Mouse (Mus musculus): ENCODE results near the gene Vps33a. TPM values are rescaled to one million over a fixed set of nuclear protein-coding genes. Genes with fewer than 3 reads are reported as not detected.

Gene Vps33a
- polyA plus RNA-seq (2015; fragmentation: Nextera tagmentation; extraction: Ambion mirVana) = 27.3 and 27.8 TPM in 2 replicates

DNA sequence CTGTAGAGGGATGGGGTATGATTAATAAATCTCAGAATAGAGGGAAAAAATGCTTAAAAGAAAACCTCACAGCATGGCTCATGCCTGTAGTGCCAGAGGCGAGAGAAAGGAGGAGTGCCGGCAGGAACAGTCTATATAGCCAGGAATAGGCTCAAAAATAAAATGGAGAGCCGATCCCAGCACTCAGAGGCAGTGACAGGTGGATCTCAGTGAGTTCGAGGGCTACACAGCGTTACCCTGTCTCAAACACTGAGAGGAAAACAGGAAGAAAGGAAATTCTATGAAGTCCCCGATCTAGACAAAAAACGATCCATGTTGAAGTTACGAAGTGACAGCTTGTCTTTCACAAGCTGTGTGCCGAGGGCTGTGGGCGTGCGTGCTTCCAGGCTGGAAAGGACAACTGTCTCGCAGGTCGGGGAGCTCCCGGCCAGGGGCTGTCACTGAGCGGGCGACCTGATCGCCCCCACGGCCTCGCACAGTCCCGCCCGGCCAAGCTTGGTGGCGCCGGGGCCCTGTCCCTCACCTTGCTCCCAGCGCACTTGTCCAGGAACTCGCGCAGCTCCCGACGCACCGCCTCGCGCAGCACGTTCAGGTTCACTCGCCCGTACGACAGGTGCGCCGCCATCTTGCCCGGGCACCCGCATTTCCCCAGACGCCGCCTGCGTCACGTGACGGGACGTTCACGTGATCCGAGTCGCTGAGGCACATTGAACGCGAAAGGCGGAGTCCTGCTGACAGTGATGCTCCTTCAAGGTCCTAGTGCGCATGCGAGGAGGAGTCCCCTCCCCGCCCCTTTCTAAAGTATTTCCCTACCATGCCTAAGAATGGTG, at the start of gene Vps33a:
Gene Vps33a, minus strand, starts transcription at position 682 of the 830 bp plus-strand sequence.
- peak within 1 kb of the TSS; percentile 99 for H3K4me3 ChIP-seq (replicated peaks)
- H3K4me2 ChIP-seq (replicated peaks) = peak within 1 kb of the TSS; percentile 84
- ATAC-seq (ENCODE audit: insufficient number of reproducible peaks, low FRiP score, low TSS enrichment, low read depth) = peak; percentile 93
- under 1% methylated on average over 53 of the region's 54 CpGs for WGBS
- peaks cover 24% of the 10 kb centered on the region for H3K36me3 ChIP-seq
- H3K9me3 ChIP-seq (replicated peaks) = no peaks in the 10 kb centered on the region
- H3K27me3 ChIP-seq = no peaks in the 10 kb centered on the region
- H3K9ac ChIP-seq = peak within 1 kb of the TSS; percentile 85
- peaks cover 10% of the 10 kb centered on the region for H3K4me1 ChIP-seq
- H3K27ac ChIP-seq (replicated peaks) = peak within 1 kb of the TSS; percentile 63

DNA sequence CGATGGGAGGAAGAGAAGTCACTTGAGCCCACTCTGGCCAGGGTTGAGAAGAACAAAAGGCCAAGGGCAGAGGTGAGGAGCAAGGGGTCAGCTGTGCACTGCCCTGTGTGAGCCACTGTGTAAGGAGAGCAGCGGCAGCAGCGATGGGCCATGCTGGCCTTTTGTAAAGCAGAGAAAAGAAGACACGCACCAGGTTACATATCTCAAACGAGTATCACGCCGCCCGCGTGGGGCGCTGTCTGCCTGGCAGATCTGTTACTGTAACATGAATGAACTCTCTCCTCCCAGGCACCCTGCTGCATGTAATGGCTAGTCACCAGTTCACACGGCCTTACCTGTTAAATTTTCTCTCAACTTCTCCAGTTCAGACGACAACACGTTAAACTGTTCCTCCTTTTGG, 49.6 kb upstream of the Vps33a start:
- no peak for ATAC-seq (ENCODE audit: insufficient number of reproducible peaks, low FRiP score, low TSS enrichment, low read depth)
- Histone ChIP-seq H3K9ac (no peak overlapping the region), H3K4me3 (replicated peaks) (no peak overlapping the region), H3K27ac (replicated peaks) (no peak overlapping the region), H3K36me3 (peaks cover 48% of the 10 kb centered on the region), H3K4me2 (replicated peaks) (no peak overlapping the region), H3K4me1 (no peaks in the 10 kb centered on the region), H3K27me3 (no peaks in the 10 kb centered on the region), H3K9me3 (replicated peaks) (no peaks in the 10 kb centered on the region)
- WGBS = 75% methylated on average over 13 of the region's 13 CpGs

GRCm38 (mm10) chr5:123618558-123618957, 45.7 kb upstream of the Vps33a start:
- Histone ChIP-seq H3K27me3 (no peaks in the 10 kb centered on the region), H3K27ac (replicated peaks) (no peak overlapping the region), H3K4me3 (replicated peaks) (no peak overlapping the region), H3K4me1 (no peaks in the 10 kb centered on the region), H3K9ac (no peak overlapping the region), H3K36me3 (peaks cover 71% of the 10 kb centered on the region), H3K9me3 (replicated peaks) (no peaks in the 10 kb centered on the region), H3K4me2 (replicated peaks) (no peak overlapping the region)
- 65% methylated on average over 2 of the region's 2 CpGs for WGBS
- ATAC-seq (ENCODE audit: insufficient number of reproducible peaks, low FRiP score, low TSS enrichment, low read depth) = no peak

- H3K9ac ChIP-seq = no peak overlapping the region
- ATAC-seq (ENCODE audit: insufficient number of reproducible peaks, low FRiP score, low TSS enrichment, low read depth) = no peak
- no peak overlapping the region for H3K27ac ChIP-seq (replicated peaks)
- H3K4me1 ChIP-seq = no peaks in the 10 kb centered on the region
- H3K9me3 ChIP-seq (replicated peaks) = no peaks in the 10 kb centered on the region
- WGBS = 90% methylated on average over 24 of the region's 24 CpGs
- H3K27me3 ChIP-seq = no peaks in the 10 kb centered on the region
- H3K4me2 ChIP-seq (replicated peaks) = no peak overlapping the region
- H3K4me3 ChIP-seq (replicated peaks) = no peak overlapping the region
- peaks cover 58% of the 10 kb centered on the region for H3K36me3 ChIP-seq
Measured at GRCm38 (mm10) chr5:123614246-123614645, 41.4 kb upstream of the Vps33a start.

GRCm38 (mm10) chr5:123609843-123610242, 37.0 kb upstream of the Vps33a start:
- 28% methylated on average over 4 of the region's 4 CpGs for WGBS
- Histone ChIP-seq H3K4me2 (replicated peaks) (no peak overlapping the region), H3K27ac (replicated peaks) (no peak overlapping the region), H3K4me1 (no peaks in the 10 kb centered on the region), H3K36me3 (peaks cover 56% of the 10 kb centered on the region), H3K27me3 (no peaks in the 10 kb centered on the region), H3K9ac (no peak overlapping the region), H3K9me3 (replicated peaks) (no peaks in the 10 kb centered on the region), H3K4me3 (replicated peaks) (no peak overlapping the region)
- no peak for ATAC-seq (ENCODE audit: insufficient number of reproducible peaks, low FRiP score, low TSS enrichment, low read depth)

- H3K9me3 ChIP-seq (replicated peaks) = no peaks in the 10 kb centered on the region
- 93% methylated on average over 7 of the region's 7 CpGs for WGBS
- H3K27ac ChIP-seq (replicated peaks) = no peak overlapping the region
- no peak overlapping the region for H3K4me2 ChIP-seq (replicated peaks)
- H3K27me3 ChIP-seq = no peaks in the 10 kb centered on the region
- no peak overlapping the region for H3K4me3 ChIP-seq (replicated peaks)
- no peak overlapping the region for H3K9ac ChIP-seq
- ATAC-seq (ENCODE audit: insufficient number of reproducible peaks, low FRiP score, low TSS enrichment, low read depth) = no peak
- no peaks in the 10 kb centered on the region for H3K4me1 ChIP-seq
- peaks cover 52% of the 10 kb centered on the region for H3K36me3 ChIP-seq
Measured at GRCm38 (mm10) chr5:123609416-123609815, 36.6 kb upstream of the Vps33a start.

- Histone ChIP-seq H3K36me3 (peaks cover 42% of the 10 kb centered on the region), H3K4me3 (replicated peaks) (no peak overlapping the region), H3K4me1 (no peaks in the 10 kb centered on the region), H3K27ac (replicated peaks) (no peak overlapping the region), H3K27me3 (no peaks in the 10 kb centered on the region), H3K9me3 (replicated peaks) (no peaks in the 10 kb centered on the region), H3K9ac (no peak overlapping the region), H3K4me2 (replicated peaks) (no peak overlapping the region)
- WGBS = 65% methylated on average over 3 of the region's 3 CpGs
- ATAC-seq (ENCODE audit: insufficient number of reproducible peaks, low FRiP score, low TSS enrichment, low read depth) = no peak
Measured at GRCm38 (mm10) chr5:123607211-123607669, 34.4 kb upstream of the Vps33a start.

DNA sequence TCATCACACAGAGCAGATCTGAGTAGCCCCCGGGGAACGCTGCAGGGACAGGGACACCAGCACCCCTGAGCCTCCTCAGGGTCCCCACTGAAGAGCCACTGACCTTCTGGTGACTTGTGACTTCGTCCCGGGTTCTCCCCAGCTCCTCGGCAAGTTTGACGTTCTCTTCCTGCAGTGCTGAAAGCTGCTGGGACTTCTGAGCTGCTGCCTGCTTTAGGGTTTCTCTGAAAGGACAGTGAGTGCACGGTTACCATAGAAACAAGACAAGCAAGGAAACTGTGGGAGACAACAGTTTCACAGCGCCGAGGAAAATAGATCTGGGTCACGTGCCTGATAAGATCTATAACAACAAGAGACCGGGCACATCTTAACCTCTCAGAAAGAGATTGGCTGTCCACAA, 30.7 kb upstream of the Vps33a start:
- H3K36me3 ChIP-seq = peaks cover 36% of the 10 kb centered on the region
- H3K4me2 ChIP-seq (replicated peaks) = no peak overlapping the region
- H3K27me3 ChIP-seq = no peaks in the 10 kb centered on the region
- no peaks in the 10 kb centered on the region for H3K9me3 ChIP-seq (replicated peaks)
- H3K9ac ChIP-seq = no peak overlapping the region
- H3K27ac ChIP-seq (replicated peaks) = no peak overlapping the region
- WGBS = 61% methylated on average over 11 of the region's 11 CpGs
- ATAC-seq (ENCODE audit: insufficient number of reproducible peaks, low FRiP score, low TSS enrichment, low read depth) = no peak
- no peaks in the 10 kb centered on the region for H3K4me1 ChIP-seq
- H3K4me3 ChIP-seq (replicated peaks) = no peak overlapping the region

- Histone ChIP-seq H3K4me3 (replicated peaks) (no peak overlapping the region), H3K4me1 (no peaks in the 10 kb centered on the region), H3K27me3 (no peaks in the 10 kb centered on the region), H3K4me2 (replicated peaks) (no peak overlapping the region), H3K9ac (no peak overlapping the region), H3K27ac (replicated peaks) (no peak overlapping the region), H3K36me3 (peaks cover 24% of the 10 kb centered on the region), H3K9me3 (replicated peaks) (no peaks in the 10 kb centered on the region)
- WGBS = 87% methylated on average over 6 of the region's 6 CpGs
- ATAC-seq (ENCODE audit: insufficient number of reproducible peaks, low FRiP score, low TSS enrichment, low read depth) = no peak
Measured at GRCm38 (mm10) chr5:123602174-123602573, 29.3 kb upstream of the Vps33a start.

- no peaks in the 10 kb centered on the region for H3K27me3 ChIP-seq
- H3K27ac ChIP-seq (replicated peaks) = no peak overlapping the region; the same call in 1 of the 2 replicates
- H3K4me2 ChIP-seq (replicated peaks) = no peak overlapping the region
- no peak; the same call in 1 of the 2 replicates for ATAC-seq (ENCODE audit: insufficient number of reproducible peaks, low FRiP score, low TSS enrichment, low read depth)
- H3K4me3 ChIP-seq (replicated peaks) = no peak overlapping the region
- no peak overlapping the region for H3K9ac ChIP-seq
- H3K36me3 ChIP-seq = peaks cover 22% of the 10 kb centered on the region
- H3K4me1 ChIP-seq = no peaks in the 10 kb centered on the region
- no peaks in the 10 kb centered on the region for H3K9me3 ChIP-seq (replicated peaks)
- WGBS = 53% methylated on average over 6 of the region's 6 CpGs
Measured at GRCm38 (mm10) chr5:123599319-123599718, 26.5 kb upstream of the Vps33a start.

GRCm38 (mm10) chr5:123593622-123594280, 20.9 kb upstream of the Vps33a start:
- peaks cover 25% of the 10 kb centered on the region for H3K36me3 ChIP-seq
- H3K27me3 ChIP-seq = no peaks in the 10 kb centered on the region

More at GRCm38 (mm10) chr5:123593622-123594280, 20.9 kb upstream of the Vps33a start:
- Histone ChIP-seq H3K9ac (no peak overlapping the region), H3K27ac (replicated peaks) (no peak overlapping the region), H3K9me3 (replicated peaks) (no peaks in the 10 kb centered on the region), H3K4me2 (replicated peaks) (no peak overlapping the region), H3K4me1 (no peaks in the 10 kb centered on the region), H3K4me3 (replicated peaks) (no peak overlapping the region)
- WGBS = 82% methylated on average over 10 of the region's 10 CpGs
- ATAC-seq (ENCODE audit: insufficient number of reproducible peaks, low FRiP score, low TSS enrichment, low read depth) = no peak
